Mouse (Mus musculus) limb, embryonic 12.5 days (tissue): ENCODE results near the gene Zfp536. TPM values are rescaled to one million over a fixed set of nuclear protein-coding genes. Genes with fewer than 3 reads are reported as not detected.
"Not testable (repeated sequence)": the region's sequence is repeated elsewhere in the genome, so short reads cannot be mapped to it uniquely, and the experiment has no call there.

Source experiments
- ATAC-seq: fragments of 200-750 bp; cut with Nextera tagmentation; 2 replicates; pipeline ENCODE4 v1.8.0; 2017; ENCODE audit warnings: low read depth, moderate TSS enrichment; ENCODE audit not compliant: insufficient number of reproducible peaks, insufficient read depth, low FRiP score, low TSS enrichment
- H3K27ac ChIP-seq: fragments of 300-500 bp; sonication (generic); 2 replicates; pipeline ENCODE4 v1.5.1; 2016; ENCODE audit warnings: mild to moderate bottlenecking, moderate library complexity
- H3K27me3 ChIP-seq: fragments of 300-500 bp; sonication (generic); 2 replicates; pipeline ENCODE4 v1.6.1; 2016; ENCODE audit warnings: mild to moderate bottlenecking, moderate library complexity
- H3K36me3 ChIP-seq: fragments of 300-500 bp; sonication (generic); 2 replicates; pipeline ENCODE4 v1.6.1; 2016; ENCODE audit warnings: mild to moderate bottlenecking, moderate library complexity
- H3K4me1 ChIP-seq: fragments of 300-500 bp; sonication (generic); replicated peaks from 2 replicates; pipeline ENCODE4 v1.6.1; 2016
- H3K4me2 ChIP-seq: fragments of 300-500 bp; sonication (generic); 2 replicates; pipeline ENCODE4 v1.6.1; 2016; ENCODE audit warnings: mild to moderate bottlenecking, moderate library complexity
- H3K4me3 ChIP-seq: fragments of 300-500 bp; sonication (generic); replicated peaks from 2 replicates; pipeline ENCODE4 v1.5.1; 2016; ENCODE audit warnings: mild to moderate bottlenecking
- H3K9ac ChIP-seq: fragments of 300-500 bp; sonication (generic); replicated peaks from 2 replicates; pipeline ENCODE4 v1.6.1; 2016; ENCODE audit warnings: mild to moderate bottlenecking, moderate library complexity
- H3K9me3 ChIP-seq: fragments of 300-500 bp; sonication (generic); 2 replicates; pipeline ENCODE4 v1.6.1; 2016; ENCODE audit warnings: mild to moderate bottlenecking, moderate library complexity
- WGBS: fragments of 180-500 bp; shearing (Covaris S2); methylation state at CpG from one replicate; pipeline ENCODE4 v1.1.7; 2016; 5-methylcytosine and 5-hydroxymethylcytosine counted together
- polyA plus RNA-seq: library from polyadenylated mRNA; unstranded; fragments of >200 nt; fragmentation: Nextera tagmentation; extraction: Ambion mirVana; gene quantifications from 2 replicates; pipeline ENCODE4 v1.2.1, GENCODE M21; 2016

Gene Zfp536
- polyA plus RNA-seq, 1 experiment from 2014 or later, result 8.1 TPM

DNA sequence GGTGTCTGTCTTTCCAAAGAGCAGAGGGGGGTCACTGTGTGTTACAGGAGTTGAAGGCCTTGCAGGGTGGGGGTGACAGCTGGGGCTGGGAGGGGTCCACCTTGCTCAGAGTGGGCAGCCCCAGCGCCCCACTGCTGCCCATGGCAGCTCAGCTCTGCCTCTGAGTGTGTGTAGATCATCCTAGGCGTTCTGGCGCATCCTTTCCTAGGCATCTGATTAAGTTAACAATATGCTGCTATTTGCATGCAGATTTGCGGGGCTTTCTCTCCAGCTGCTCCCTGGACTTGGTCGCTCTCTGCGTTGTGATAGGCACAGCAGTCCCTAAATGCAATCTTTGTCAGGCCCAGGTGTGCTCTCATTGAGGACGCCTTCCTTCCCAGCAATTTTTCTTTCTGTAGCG lies 147.7 kb downstream of the Zfp536 start:
- 33% methylated on average over 8 of the region's 8 CpGs for WGBS

GRCm38 (mm10) chr7:37624759-37625340 lies 148.6 kb downstream of the Zfp536 start:
- no peak overlapping the region for H3K27ac ChIP-seq
- ATAC-seq, result peak; percentile 68
- no peaks in the 10 kb centered on the region for H3K36me3 ChIP-seq
- H3K27me3 ChIP-seq, result peaks cover 32% of the 10 kb centered on the region
- H3K4me3 ChIP-seq, result peak overlapping the region; percentile 52
- H3K9me3 ChIP-seq, result no peaks in the 10 kb centered on the region
- peak overlapping the region; percentile 67; the same call in 1 of the 2 replicates for H3K9ac ChIP-seq
- 4% methylated on average over 20 of the region's 20 CpGs for WGBS
- peak overlapping the region; percentile 91 for H3K4me2 ChIP-seq
- peaks cover 9% of the 10 kb centered on the region for H3K4me1 ChIP-seq

More for the DNA sequence above, 147.7 kb downstream of the Zfp536 start:
- no peak overlapping the region for H3K4me2 ChIP-seq
- no peaks in the 10 kb centered on the region for H3K36me3 ChIP-seq
- no peaks in the 10 kb centered on the region for H3K9me3 ChIP-seq
- H3K27me3 ChIP-seq, result peaks cover 32% of the 10 kb centered on the region
- H3K27ac ChIP-seq, result no peak overlapping the region
- H3K9ac ChIP-seq, result no peak overlapping the region
- H3K4me3 ChIP-seq, result no peak overlapping the region
- no peak for ATAC-seq
- H3K4me1 ChIP-seq, result peaks cover 9% of the 10 kb centered on the region

DNA sequence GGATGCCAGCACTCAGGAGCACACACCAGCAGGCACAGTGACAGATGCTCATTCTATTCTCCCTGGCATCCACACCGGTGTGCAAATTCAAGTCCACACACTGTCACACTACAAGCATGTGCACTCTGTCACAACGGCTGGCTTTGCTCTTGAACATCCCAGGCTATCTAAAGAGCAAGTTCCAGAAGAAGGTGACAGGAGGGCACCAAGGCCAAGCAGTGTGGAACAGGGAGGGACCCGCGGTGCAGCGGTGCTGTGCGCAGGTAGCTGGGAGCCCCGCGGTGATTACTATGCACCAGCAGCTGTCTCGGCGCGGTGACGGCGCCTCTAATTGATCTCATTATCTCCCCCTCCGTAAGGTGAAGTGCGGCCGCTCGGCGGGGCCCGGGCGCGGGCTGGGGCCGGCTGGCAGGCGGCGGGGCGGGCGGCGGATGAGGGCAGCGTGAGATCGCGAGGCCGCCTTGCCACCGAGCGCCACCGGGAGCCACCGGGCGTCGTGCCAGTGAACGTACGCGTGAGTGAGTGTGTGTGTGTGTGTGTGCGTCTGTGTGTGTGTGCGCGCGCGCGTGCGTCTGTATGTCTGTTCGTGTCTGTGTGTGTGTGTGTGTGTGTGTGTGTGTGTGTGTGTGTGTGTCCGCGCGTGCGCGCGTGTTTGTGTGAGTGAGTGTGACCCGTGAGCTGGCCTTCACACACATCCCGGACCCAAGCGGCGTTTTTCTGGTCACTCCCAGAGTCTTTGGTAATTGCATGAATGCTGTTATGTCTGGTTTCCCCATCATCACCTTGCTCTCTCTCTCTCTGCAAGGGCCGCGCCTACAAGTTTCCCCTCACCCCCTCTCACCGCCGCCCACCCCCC lies 149.3 kb downstream of the Zfp536 start:
- Histone ChIP-seq H3K9me3 (no peaks in the 10 kb centered on the region), H3K9ac (peak overlapping the region; percentile 67), H3K27me3 (peaks cover 32% of the 10 kb centered on the region), H3K27ac (no peak overlapping the region), H3K36me3 (no peaks in the 10 kb centered on the region), H3K4me1 (peaks cover 4% of the 10 kb centered on the region), H3K4me2 (peak overlapping the region; percentile 91), H3K4me3 (peak overlapping the region; percentile 52)
- 2% methylated on average over 56 of the region's 62 CpGs for WGBS
- peak; percentile 66 for ATAC-seq

DNA sequence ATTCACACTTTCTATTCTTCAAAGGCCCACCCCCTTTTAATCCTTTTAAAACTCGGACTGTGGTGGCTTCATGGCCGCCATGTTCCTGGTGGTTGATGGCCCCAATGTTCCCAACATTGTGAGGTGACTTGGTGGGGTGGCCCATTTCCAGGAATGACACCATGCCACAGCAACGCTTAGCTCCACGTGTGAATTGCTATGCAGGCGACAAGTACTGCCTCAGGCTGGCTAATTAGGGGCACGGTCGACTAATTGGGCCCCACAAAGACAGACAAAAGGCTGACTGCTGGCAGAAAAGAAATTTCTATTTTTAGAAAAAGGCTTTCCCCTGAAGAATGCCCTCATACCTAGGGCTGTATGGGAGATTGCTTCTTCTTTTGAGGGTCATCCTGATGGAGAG lies 154.2 kb downstream of the Zfp536 start:
- Histone ChIP-seq H3K27me3 (peaks cover 23% of the 10 kb centered on the region), H3K4me2 (no peak overlapping the region), H3K4me3 (no peak overlapping the region), H3K9ac (no peak overlapping the region), H3K9me3 (no peaks in the 10 kb centered on the region), H3K4me1 (no peaks in the 10 kb centered on the region), H3K36me3 (no peaks in the 10 kb centered on the region), H3K27ac (no peak overlapping the region)
- WGBS, result 44% methylated on average over 7 of the region's 7 CpGs
- no peak for ATAC-seq

DNA sequence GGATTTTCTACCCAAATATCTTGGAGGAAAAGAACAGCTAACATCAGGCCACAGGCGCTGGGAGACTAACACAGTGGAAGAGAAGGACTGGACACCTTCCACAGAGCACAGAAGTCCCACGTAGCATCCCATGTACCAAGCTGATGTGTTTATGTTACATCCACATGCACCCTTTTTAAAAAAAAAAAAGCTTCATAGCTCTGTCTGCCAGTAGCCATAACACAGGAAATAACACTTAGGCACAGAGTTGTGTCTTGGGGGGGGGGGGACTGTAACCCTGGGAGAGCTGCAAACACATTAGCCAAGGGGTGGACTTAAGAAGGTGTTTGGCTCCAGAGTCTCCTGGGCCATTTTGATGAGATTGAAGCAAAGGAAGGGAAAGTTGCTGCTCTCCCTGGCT lies 155.6 kb downstream of the Zfp536 start:
- 84% methylated on average over 2 of the region's 2 CpGs for WGBS
- no peaks in the 10 kb centered on the region for H3K36me3 ChIP-seq
- H3K9ac ChIP-seq, result no peak overlapping the region
- ATAC-seq, result no peak
- H3K4me2 ChIP-seq, result no peak overlapping the region
- no peaks in the 10 kb centered on the region for H3K4me1 ChIP-seq
- no peaks in the 10 kb centered on the region for H3K9me3 ChIP-seq
- peaks cover 9% of the 10 kb centered on the region for H3K27me3 ChIP-seq
- no peak overlapping the region for H3K4me3 ChIP-seq
- H3K27ac ChIP-seq, result no peak overlapping the region

DNA sequence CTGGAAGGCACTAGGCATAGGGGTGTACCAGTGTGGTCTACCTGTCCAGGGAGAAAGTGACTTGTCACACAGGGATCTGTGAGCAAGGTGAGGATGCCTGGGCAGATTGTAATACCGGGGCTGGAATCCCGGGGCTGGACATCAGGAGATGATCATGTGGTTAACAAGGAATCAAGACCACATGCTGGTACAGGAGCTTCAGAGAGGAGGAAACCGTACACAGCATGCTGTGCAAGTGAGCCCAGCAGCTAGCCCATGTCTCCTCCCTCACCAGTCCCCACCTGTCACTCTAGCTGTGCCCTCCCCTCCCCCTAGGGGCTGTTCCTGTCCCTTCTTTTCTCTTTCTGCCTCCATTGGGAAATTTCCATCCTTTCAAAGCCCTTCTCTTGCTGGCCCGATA lies 157.5 kb downstream of the Zfp536 start:
- 79% methylated on average over 4 of the region's 4 CpGs for WGBS
- Histone ChIP-seq H3K36me3 (no peaks in the 10 kb centered on the region), H3K4me2 (no peak overlapping the region), H3K9ac (no peak overlapping the region), H3K4me3 (no peak overlapping the region), H3K4me1 (no peaks in the 10 kb centered on the region), H3K27me3 (peaks cover 3% of the 10 kb centered on the region; the same call in 1 of the 2 replicates), H3K9me3 (no peaks in the 10 kb centered on the region), H3K27ac (no peak overlapping the region)
- no peak for ATAC-seq

GRCm38 (mm10) chr7:37614381-37614780 lies 159.1 kb downstream of the Zfp536 start:
- Histone ChIP-seq H3K9ac (no peak overlapping the region), H3K27ac (no peak overlapping the region), H3K9me3 (no peaks in the 10 kb centered on the region), H3K4me3 (no peak overlapping the region), H3K36me3 (no peaks in the 10 kb centered on the region), H3K4me2 (no peak overlapping the region), H3K27me3 (peaks cover 3% of the 10 kb centered on the region; the same call in 1 of the 2 replicates), H3K4me1 (no peaks in the 10 kb centered on the region)
- ATAC-seq, result no peak
- 57% methylated on average over 10 of the region's 10 CpGs for WGBS

DNA sequence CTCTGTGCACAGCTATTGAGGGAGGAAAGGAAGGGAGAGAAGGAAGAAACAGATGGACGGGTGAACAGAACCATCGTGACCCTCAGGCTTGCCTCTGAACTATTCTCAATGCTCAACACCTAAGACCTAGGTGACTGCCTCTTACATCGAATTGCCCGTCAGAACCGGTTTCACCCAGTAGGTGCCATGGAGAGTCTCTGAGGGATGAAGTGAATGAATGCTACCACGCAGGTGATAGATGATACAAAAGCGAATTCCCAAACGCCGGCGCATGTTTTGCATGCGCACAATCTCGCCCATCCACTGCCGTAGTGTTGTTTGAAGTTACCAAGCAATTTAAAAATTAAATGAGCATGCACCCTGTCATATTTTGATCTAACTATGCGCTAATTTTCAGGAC lies 164.9 kb downstream of the Zfp536 start:
- no peak overlapping the region for H3K4me2 ChIP-seq
- no peak overlapping the region for H3K9ac ChIP-seq
- H3K27ac ChIP-seq, result no peak overlapping the region
- no peak for ATAC-seq
- WGBS, result 91% methylated on average over 14 of the region's 14 CpGs
- H3K4me1 ChIP-seq, result no peaks in the 10 kb centered on the region
- no peaks in the 10 kb centered on the region for H3K36me3 ChIP-seq
- no peak overlapping the region for H3K4me3 ChIP-seq
- H3K9me3 ChIP-seq, result peaks cover 4% of the 10 kb centered on the region
- no peaks in the 10 kb centered on the region for H3K27me3 ChIP-seq

DNA sequence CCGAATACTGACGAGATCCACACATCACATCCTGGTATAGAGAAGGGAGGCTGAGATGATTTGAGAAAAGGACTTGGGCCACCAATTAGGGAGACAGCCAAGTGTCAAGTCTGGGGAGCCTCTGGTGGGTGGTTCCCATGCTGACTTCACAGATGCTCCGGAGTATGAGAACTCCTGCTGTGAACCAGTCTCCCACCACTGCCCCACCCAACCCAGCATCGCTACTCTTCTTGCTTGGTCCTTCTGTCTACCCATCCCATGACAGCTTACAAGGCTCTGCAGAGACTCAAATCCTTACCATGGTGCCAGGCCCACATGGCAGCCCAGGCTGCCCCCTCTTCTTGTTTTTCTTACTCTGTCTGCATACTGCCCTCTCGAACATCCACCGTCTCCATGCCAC lies 165.5 kb downstream of the Zfp536 start:
- H3K9me3 ChIP-seq, result peaks cover 4% of the 10 kb centered on the region
- H3K9ac ChIP-seq, result no peak overlapping the region
- no peak overlapping the region for H3K4me2 ChIP-seq
- WGBS, result 86% methylated on average over 6 of the region's 6 CpGs
- H3K27ac ChIP-seq, result no peak overlapping the region
- no peak for ATAC-seq
- H3K4me3 ChIP-seq, result no peak overlapping the region
- H3K27me3 ChIP-seq, result no peaks in the 10 kb centered on the region
- H3K4me1 ChIP-seq, result no peaks in the 10 kb centered on the region
- H3K36me3 ChIP-seq, result no peaks in the 10 kb centered on the region

GRCm38 (mm10) chr7:37606472-37606871 lies 167.0 kb downstream of the Zfp536 start:
- Histone ChIP-seq H3K4me2 (no peak overlapping the region), H3K36me3 (no peaks in the 10 kb centered on the region), H3K9ac (no peak overlapping the region), H3K27me3 (no peaks in the 10 kb centered on the region), H3K4me3 (no peak overlapping the region), H3K27ac (no peak overlapping the region), H3K4me1 (no peaks in the 10 kb centered on the region), H3K9me3 (peaks cover 4% of the 10 kb centered on the region)
- WGBS, result 85% methylated on average over 5 of the region's 5 CpGs
- no peak for ATAC-seq

DNA sequence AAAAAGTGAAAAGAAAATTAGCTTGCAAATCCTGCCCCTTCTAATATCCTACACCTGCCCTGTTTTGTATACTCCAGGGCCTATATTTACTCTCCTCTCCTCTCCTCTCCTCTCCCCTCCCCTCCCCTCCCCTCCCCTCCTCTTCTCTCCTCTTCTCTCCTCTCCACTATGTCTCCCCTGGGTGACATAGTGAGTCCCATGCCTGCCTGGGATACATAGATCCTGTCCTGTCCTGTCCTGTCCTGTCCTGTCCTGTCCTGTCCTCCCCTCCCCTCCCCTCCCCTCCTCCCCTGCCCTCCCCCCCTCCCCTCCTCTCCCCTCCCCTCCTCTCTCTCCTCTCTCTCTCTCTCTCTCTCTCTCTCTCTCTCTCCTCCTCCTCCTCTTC lies 169.9 kb downstream of the Zfp536 start:
- ATAC-seq, H3K9ac ChIP-seq, H3K4me3 ChIP-seq, H3K4me2 ChIP-seq, H3K27ac ChIP-seq, H3K9me3 ChIP-seq, H3K36me3 ChIP-seq, H3K27me3 ChIP-seq: not testable (repeated sequence)
- H3K4me1 ChIP-seq, result peaks cover 12% of the 10 kb centered on the region
